Mouse (Mus musculus): ENCODE results near the gene Gm10644. TPM values are rescaled to one million over a fixed set of nuclear protein-coding genes. Genes with fewer than 3 reads are reported as not detected.

Gene Gm10644
- polyA plus RNA-seq, 1 experiment from 2014 or later, result 1.1 TPM

- Histone ChIP-seq H3K9me3 (no peaks in the 10 kb centered on the region), H3K4me1 (replicated peaks) (peaks cover 16% of the 10 kb centered on the region), H3K4me3 (no peak overlapping the region), H3K27ac (no peak overlapping the region), H3K36me3 (peaks cover 28% of the 10 kb centered on the region), H3K27me3 (ENCODE audit: insufficient read depth, poor library complexity, severe bottlenecking) (no peaks in the 10 kb centered on the region)
- DNase-seq (ENCODE audit: low spot score), result no peak
- 82% methylated on average over 5 of the region's 5 CpGs for WGBS
Observed at GRCm38 (mm10) chr8:83916015-83916414, 39.0 kb downstream of the Gm10644 start.

- Histone ChIP-seq H3K27me3 (ENCODE audit: insufficient read depth, poor library complexity, severe bottlenecking) (no peaks in the 10 kb centered on the region), H3K4me3 (no peak overlapping the region), H3K4me1 (replicated peaks) (peaks cover 19% of the 10 kb centered on the region), H3K27ac (no peak overlapping the region), H3K9me3 (no peaks in the 10 kb centered on the region), H3K36me3 (peaks cover 18% of the 10 kb centered on the region)
- no peak for DNase-seq (ENCODE audit: low spot score)
- WGBS, result 59% methylated on average over 5 of the region's 5 CpGs
Observed at GRCm38 (mm10) chr8:83914860-83915259, 40.1 kb downstream of the Gm10644 start.

GRCm38 (mm10) chr8:83914232-83914631, 40.8 kb downstream of the Gm10644 start:
- Histone ChIP-seq H3K4me3 (no peak overlapping the region), H3K36me3 (peaks cover 16% of the 10 kb centered on the region), H3K27me3 (ENCODE audit: insufficient read depth, poor library complexity, severe bottlenecking) (no peaks in the 10 kb centered on the region), H3K4me1 (replicated peaks) (peaks cover 25% of the 10 kb centered on the region), H3K9me3 (no peaks in the 10 kb centered on the region), H3K27ac (no peak overlapping the region)
- 93% methylated on average over 3 of the region's 3 CpGs for WGBS
- DNase-seq (ENCODE audit: low spot score), result no peak

- DNase-seq (ENCODE audit: low spot score), result no peak
- 83% methylated on average over 5 of the region's 5 CpGs for WGBS
- H3K9me3 ChIP-seq, result no peaks in the 10 kb centered on the region
- peaks cover 38% of the 10 kb centered on the region for H3K4me1 ChIP-seq (replicated peaks)
- H3K36me3 ChIP-seq, result peaks cover 10% of the 10 kb centered on the region; the same call in 1 of the 2 replicates
- H3K27me3 ChIP-seq (ENCODE audit: insufficient read depth, poor library complexity, severe bottlenecking), result no peaks in the 10 kb centered on the region
- no peak overlapping the region for H3K4me3 ChIP-seq
- no peak overlapping the region for H3K27ac ChIP-seq
Observed at GRCm38 (mm10) chr8:83911809-83912731, 42.9 kb downstream of the Gm10644 start.

GRCm38 (mm10) chr8:83909311-83909710, 45.7 kb downstream of the Gm10644 start:
- H3K4me3 ChIP-seq, result no peak overlapping the region
- H3K36me3 ChIP-seq, result peaks cover 15% of the 10 kb centered on the region; the same call in 1 of the 2 replicates
- H3K27ac ChIP-seq, result peak overlapping the region; percentile 17; the same call in 1 of the 2 replicates
- H3K9me3 ChIP-seq, result no peaks in the 10 kb centered on the region
- peaks cover 37% of the 10 kb centered on the region for H3K4me1 ChIP-seq (replicated peaks)
- H3K27me3 ChIP-seq (ENCODE audit: insufficient read depth, poor library complexity, severe bottlenecking), result no peaks in the 10 kb centered on the region
- WGBS, result 60% methylated on average over 8 of the region's 8 CpGs
- DNase-seq (ENCODE audit: low spot score), result no peak

GRCm38 (mm10) chr8:83908583-83908982, 46.4 kb downstream of the Gm10644 start:
- Histone ChIP-seq H3K27me3 (ENCODE audit: insufficient read depth, poor library complexity, severe bottlenecking) (no peaks in the 10 kb centered on the region), H3K27ac (no peak overlapping the region), H3K9me3 (no peaks in the 10 kb centered on the region), H3K36me3 (peaks cover 15% of the 10 kb centered on the region; the same call in 1 of the 2 replicates), H3K4me1 (replicated peaks) (peaks cover 43% of the 10 kb centered on the region), H3K4me3 (no peak overlapping the region)
- WGBS, result 83% methylated on average over 6 of the region's 6 CpGs
- DNase-seq (ENCODE audit: low spot score), result no peak

- H3K9me3 ChIP-seq, result no peaks in the 10 kb centered on the region
- peaks cover 64% of the 10 kb centered on the region for H3K4me1 ChIP-seq (replicated peaks)
- H3K4me3 ChIP-seq, result peak overlapping the region; percentile 91
- H3K36me3 ChIP-seq, result peaks cover 8% of the 10 kb centered on the region; the same call in 1 of the 2 replicates
- WGBS, result 6% methylated on average over 13 of the region's 13 CpGs
- H3K27me3 ChIP-seq (ENCODE audit: insufficient read depth, poor library complexity, severe bottlenecking), result peaks cover 2% of the 10 kb centered on the region
- peak; percentile 47 for DNase-seq (ENCODE audit: low spot score)
- peak overlapping the region; percentile 66 for H3K27ac ChIP-seq
Observed at GRCm38 (mm10) chr8:83902961-83903666, 51.9 kb downstream of the Gm10644 start.

GRCm38 (mm10) chr8:83901566-83902485, 53.2 kb downstream of the Gm10644 start:
- peaks cover 14% of the 10 kb centered on the region for H3K27me3 ChIP-seq (ENCODE audit: insufficient read depth, poor library complexity, severe bottlenecking)
- H3K27ac ChIP-seq, result peak overlapping the region; percentile 94
- 15% methylated on average over 14 of the region's 14 CpGs for WGBS
- H3K9me3 ChIP-seq, result no peaks in the 10 kb centered on the region
- H3K4me1 ChIP-seq (replicated peaks), result peaks cover 70% of the 10 kb centered on the region
- H3K36me3 ChIP-seq, result peaks cover 8% of the 10 kb centered on the region; the same call in 1 of the 2 replicates
- H3K4me3 ChIP-seq, result peak overlapping the region; percentile 91
- DNase-seq (ENCODE audit: low spot score), result peak; percentile 25

GRCm38 (mm10) chr8:83900957-83901270, 54.1 kb downstream of the Gm10644 start:
- H3K9me3 ChIP-seq, result no peaks in the 10 kb centered on the region
- H3K4me3 ChIP-seq, result peak overlapping the region; percentile 91
- peaks cover 71% of the 10 kb centered on the region for H3K4me1 ChIP-seq (replicated peaks)
- WGBS, result under 1% methylated on average over 35 of the region's 40 CpGs
- peaks cover 23% of the 10 kb centered on the region for H3K27me3 ChIP-seq (ENCODE audit: insufficient read depth, poor library complexity, severe bottlenecking)
- peak; percentile 25 for DNase-seq (ENCODE audit: low spot score)
- H3K36me3 ChIP-seq, result peaks cover 8% of the 10 kb centered on the region; the same call in 1 of the 2 replicates
- peak overlapping the region; percentile 94 for H3K27ac ChIP-seq

- peaks cover 28% of the 10 kb centered on the region for H3K27me3 ChIP-seq (ENCODE audit: insufficient read depth, poor library complexity, severe bottlenecking)
- H3K27ac ChIP-seq, result peak overlapping the region; percentile 94
- H3K36me3 ChIP-seq, result peaks cover 5% of the 10 kb centered on the region; the same call in 1 of the 2 replicates
- WGBS, result under 1% methylated on average over 90 of the region's 100 CpGs
- no peak for DNase-seq (ENCODE audit: low spot score)
- peak overlapping the region; percentile 91 for H3K4me3 ChIP-seq
- H3K4me1 ChIP-seq (replicated peaks), result peaks cover 69% of the 10 kb centered on the region
- no peaks in the 10 kb centered on the region for H3K9me3 ChIP-seq
Observed at GRCm38 (mm10) chr8:83900266-83900956, 54.6 kb downstream of the Gm10644 start.

GRCm38 (mm10) chr8:83899363-83900252, 55.4 kb downstream of the Gm10644 start, which contains the start of gene Adgrl1:
Adgrl1 (plus strand) TSS chr8:83900105.
- Histone ChIP-seq H3K4me3 (peak within 1 kb of the TSS; percentile 91), H3K27ac (peak within 1 kb of the TSS; percentile 94), H3K4me1 (replicated peaks) (peaks cover 63% of the 10 kb centered on the region), H3K27me3 (ENCODE audit: insufficient read depth, poor library complexity, severe bottlenecking) (peaks cover 36% of the 10 kb centered on the region), H3K36me3 (no peaks in the 10 kb centered on the region), H3K9me3 (no peaks in the 10 kb centered on the region)
- under 1% methylated on average over 70 of the region's 70 CpGs for WGBS
- DNase-seq (ENCODE audit: low spot score), result peak; percentile 97

Data from hindbrain, embryonic 10.5 days (tissue).